Mouse (Mus musculus) layer of hippocampus, adult 2 months (tissue): ENCODE results near the gene Sox8. TPM values are rescaled to one million over a fixed set of nuclear protein-coding genes. Genes with fewer than 3 reads are reported as not detected.

ENCODE experiments used
- DNase-seq, 2 experiments: peaks; one replicate each; pipeline ENCODE4 v3.0.0; 2022; ENCODE audit warnings: low spot score in 2 of 2
- H3K27ac ChIP-seq: fragments of 200-600 bp; 2 replicates; pipeline ENCODE4 v1.8.1; 2022
- H3K4me3 ChIP-seq: fragments of 200-600 bp; 2 replicates; pipeline ENCODE4 v1.8.1; 2022; ENCODE audit warnings: mild to moderate bottlenecking
- CTCF ChIP-seq: fragments of 200-600 bp; conservative IDR thresholded peaks from 2 replicates; pipeline ENCODE4 v1.8.1; 2022; ENCODE audit warnings: antibody characterized with exemption, mild to moderate bottlenecking, moderate library complexity
- total RNA-seq, 2 experiments: library from RNA; stranded (reverse); gene quantifications; 2 replicates each; pipeline ENCODE4 v1.2.3; 2021

The Sox8 gene
- total RNA-seq, 2 experiments from 2014 or later = 47.7 to 55.7 TPM

- peak overlapping the region; percentile 86 for H3K27ac ChIP-seq
- H3K4me3 ChIP-seq = no peak overlapping the region
- peak in 1 of 2 experiments; percentile 32 for DNase-seq
- TF ChIP-seq CTCF = 0 out of 2 replicates have a peak, but pooled peaks have one; percentile 9
These were observed 9.8 kb downstream of the Sox8 start for GRCm38 (mm10) chr17:25560554-25561222.

DNA sequence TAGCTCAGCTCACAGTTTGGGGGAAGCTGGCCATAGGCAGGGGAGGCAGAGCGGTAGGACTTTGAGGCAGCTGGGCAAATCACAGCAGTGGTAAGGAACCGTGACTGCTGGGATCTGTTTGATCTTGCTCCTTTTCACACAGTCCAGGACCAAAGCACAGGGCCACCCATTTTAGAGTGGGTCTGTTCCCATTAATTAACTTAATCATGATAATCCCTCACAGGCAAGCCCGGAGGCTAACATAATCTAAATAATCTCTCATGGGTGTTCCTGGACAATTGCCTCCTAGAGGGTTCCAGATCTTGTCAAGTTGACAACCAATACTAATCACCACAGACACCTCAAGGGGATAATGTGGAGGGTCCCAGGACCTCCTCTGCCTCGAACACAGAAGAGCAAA is 10.9 kb downstream of the Sox8 start:
- no peak for DNase-seq
- Histone ChIP-seq H3K4me3 (no peak overlapping the region), H3K27ac (peak overlapping the region; percentile 69)
- TF ChIP-seq CTCF = no peak

DNA sequence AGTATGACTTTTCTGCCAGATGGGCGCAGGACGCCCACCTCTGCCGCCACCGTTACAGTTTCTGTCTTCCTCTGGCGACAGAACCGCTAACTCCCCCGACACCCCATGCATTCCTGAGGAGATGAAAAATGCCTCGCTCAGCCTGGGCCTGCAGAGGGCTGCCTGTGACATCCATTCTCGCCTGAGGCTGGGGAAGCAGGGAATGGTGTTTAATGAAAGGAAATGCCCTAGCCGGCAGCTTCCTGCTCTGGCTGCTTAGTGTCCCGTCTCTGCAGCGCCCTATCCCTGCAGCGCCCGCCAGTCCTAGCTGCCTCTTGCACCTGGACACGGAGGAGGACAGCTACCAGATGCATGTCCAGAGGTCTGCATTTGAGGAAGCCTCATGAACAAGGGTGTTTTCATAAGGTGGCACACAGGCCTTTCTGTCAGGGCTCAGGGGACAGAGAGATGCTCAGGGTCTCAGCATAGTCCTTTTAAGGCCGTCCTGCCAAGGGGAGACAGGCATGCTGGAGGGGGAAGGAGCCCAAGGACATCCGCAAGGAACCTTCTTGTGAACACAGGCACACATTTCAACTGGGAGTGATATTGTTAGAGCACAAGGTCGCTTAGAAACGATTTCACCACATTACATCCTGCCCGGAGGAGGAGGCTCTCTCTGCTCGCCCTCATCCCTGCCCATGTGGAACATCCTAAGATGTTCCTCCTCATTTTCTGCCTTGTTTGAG is 13.7 kb downstream of the Sox8 start:
- peak; percentile 36 for TF ChIP-seq CTCF
- H3K27ac ChIP-seq = peak overlapping the region; percentile 97
- peak; percentile 83 to 88 for DNase-seq
- peak overlapping the region; percentile 37 for H3K4me3 ChIP-seq

DNA sequence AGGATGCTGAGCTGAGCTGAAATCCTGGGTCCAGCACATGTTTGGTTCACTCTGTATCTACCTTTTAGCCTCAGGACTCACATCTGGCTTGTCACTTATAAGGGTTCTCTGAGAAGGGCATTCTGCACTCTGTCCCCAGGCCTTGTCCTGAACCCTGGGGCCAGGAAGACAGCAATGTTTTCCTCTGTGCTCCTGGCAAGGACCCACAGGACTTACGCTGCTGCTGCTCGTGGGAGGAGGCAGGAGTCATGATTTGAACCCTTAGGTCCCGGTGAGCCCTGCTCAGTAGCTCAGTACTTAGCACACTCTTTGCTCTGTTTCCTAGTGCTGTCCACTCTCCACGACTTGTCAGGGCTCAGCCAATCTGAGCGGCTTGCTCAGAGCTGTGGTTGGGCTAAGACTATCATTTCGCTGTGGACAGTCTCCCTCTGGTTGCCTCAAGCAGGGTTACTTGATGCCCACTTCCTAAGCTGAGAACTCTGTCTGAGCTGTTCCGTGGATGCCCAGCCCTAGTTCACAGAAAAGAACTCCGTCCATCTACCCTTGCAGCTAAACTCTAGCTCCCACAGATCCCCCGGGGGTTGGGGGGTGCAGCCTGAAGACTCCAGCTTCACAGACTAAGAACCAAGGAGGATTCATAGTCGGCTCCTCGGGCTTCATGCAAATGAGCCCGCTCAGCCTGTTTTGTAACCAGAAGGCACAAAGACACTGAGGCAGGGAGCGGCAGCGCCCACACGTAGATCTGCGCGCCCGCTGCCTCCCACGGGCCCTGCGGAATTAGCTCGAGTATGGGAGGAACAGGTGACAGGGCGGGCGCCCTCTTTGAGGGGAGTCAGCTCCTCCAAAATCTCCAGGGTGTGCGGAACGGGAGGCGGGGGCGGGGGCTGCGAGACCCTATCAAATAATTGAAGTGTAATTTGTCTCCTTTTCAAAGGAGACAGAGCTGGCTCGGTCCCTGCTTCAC is 14.5 kb downstream of the Sox8 start:
- peak overlapping the region; percentile 37 for H3K4me3 ChIP-seq
- peak overlapping the region; percentile 97 for H3K27ac ChIP-seq
- no peak for TF ChIP-seq CTCF
- peak; percentile 81 to 90 for DNase-seq

DNA sequence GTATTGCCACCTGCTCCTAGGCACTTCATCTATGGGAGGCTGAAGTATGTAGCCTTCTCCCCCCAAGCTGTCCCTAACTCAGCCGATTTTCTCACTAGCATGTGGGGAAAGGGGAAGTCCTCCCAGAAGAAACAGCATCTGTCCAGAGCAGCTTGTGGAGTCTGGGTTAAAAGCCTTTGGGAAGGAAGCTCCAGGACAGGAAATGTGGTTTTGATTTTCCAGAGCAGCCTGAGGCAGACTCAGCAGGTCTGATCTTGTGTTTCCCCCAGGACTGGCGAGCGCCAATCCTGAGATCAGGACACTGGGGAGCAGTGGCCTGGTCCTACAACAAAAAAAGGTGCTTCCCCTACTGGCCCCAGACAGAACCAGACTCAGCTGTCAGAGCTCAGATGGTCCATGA is 15.3 kb downstream of the Sox8 start:
- peak overlapping the region; percentile 97 for H3K27ac ChIP-seq
- no peak for DNase-seq
- TF ChIP-seq CTCF = no peak
- H3K4me3 ChIP-seq = no peak overlapping the region

- H3K27ac ChIP-seq = no peak overlapping the region; the same call in 1 of the 2 replicates
- TF ChIP-seq CTCF = no peak
- DNase-seq = no peak
- no peak overlapping the region for H3K4me3 ChIP-seq
These were observed 19.2 kb downstream of the Sox8 start for GRCm38 (mm10) chr17:25551313-25551712.

- Histone ChIP-seq H3K4me3 (no peak overlapping the region), H3K27ac (peak overlapping the region; percentile 56; the same call in 1 of the 2 replicates)
- TF ChIP-seq CTCF = no peak
- DNase-seq = no peak
These were observed 20.5 kb downstream of the Sox8 start for GRCm38 (mm10) chr17:25550020-25550419.

DNA sequence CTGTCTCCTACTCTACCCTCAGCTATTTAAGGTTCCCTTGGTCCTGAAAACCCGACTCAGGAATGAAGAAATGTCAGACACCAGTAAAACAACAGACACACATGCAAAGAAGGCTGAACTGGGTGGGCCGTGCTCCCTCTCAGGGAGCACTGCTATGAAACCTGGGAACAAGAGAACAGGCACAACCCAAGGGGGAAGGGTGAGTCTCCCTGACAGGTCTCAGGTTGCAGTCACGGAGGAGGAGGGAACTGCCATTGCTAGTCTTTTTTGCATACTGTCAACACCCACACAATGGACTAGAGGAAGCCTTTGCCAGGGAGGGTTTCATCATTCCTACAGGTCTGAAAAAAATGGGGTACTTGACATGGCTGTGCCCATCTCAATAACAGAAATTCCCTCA is 23.5 kb downstream of the Sox8 start:
- Histone ChIP-seq H3K27ac (no peak overlapping the region), H3K4me3 (no peak overlapping the region)
- TF ChIP-seq CTCF = no peak
- no peak for DNase-seq

- Histone ChIP-seq H3K4me3 (no peak overlapping the region), H3K27ac (no peak overlapping the region)
- no peak for TF ChIP-seq CTCF
- no peak for DNase-seq
These were observed 28.7 kb downstream of the Sox8 start for GRCm38 (mm10) chr17:25541768-25542167.

DNA sequence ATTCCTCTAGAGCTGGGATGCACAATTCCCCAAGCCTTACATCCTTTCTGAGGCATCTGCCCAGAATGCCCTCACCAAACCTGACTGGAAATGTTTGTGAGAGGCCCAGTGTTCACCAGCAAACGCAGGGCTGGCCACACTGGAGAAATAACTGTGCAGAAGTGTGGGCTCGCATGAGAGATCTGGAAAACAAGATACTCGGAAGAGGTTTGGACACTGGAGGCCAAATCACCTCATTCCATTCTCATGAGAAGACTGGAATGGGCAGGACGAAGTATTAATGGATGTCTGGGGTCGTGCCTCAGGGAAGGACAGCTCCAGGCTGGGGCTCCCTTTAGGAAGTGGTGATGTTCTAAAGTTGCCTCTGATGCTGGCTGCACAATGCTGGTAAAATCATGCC is 29.8 kb downstream of the Sox8 start:
- no peak for DNase-seq
- no peak overlapping the region for H3K27ac ChIP-seq
- no peak overlapping the region for H3K4me3 ChIP-seq
- no peak for TF ChIP-seq CTCF

DNA sequence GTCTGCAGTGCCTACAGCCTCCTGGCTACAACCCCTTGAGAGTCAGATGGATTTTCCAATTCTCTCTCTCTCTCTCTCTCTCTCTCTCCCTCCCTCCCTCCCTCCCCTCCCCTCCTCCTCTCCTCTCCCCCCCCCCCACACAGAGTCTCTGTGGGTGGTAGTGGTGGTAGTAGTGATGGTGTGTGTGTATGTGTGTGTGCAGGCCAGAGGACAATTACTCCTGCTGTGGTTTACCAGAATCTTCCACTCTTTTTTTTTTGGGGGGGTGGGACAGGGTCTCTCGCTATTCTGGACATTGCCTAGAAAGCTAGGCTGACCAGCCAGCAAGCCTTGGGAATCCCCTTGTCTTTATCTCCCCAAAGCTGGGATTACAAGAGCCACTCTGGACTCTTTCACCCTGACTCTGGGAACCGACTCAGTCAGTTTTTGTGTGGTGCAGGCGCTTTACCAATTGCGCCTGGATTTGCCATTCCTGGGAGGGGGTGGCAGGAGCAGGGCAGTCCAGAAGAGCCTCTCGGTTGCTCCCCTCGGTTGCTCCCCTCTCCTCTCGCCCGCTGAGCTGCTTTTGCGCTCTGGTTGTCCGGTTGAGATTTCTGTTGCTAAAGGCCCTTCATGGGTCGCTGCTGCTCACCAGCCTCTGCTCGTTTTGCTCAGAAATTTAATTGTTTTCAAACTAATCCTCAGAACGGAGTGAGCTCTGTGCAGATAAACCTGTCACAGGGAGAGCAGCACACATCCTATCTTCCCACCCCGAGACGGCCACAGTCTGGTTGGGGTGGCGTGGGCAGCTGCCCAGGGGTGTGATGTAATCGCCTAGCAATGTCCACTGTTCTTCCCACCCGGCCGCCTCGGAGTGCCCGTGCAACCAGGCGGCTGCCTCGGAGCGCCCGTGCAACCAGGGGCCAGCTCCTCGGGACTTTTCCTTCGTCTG is 31.3 kb downstream of the Sox8 start:
- Histone ChIP-seq H3K27ac (peak overlapping the region; percentile 85), H3K4me3 (peak overlapping the region; percentile 14; the same call in 1 of the 2 replicates)
- TF ChIP-seq CTCF = no peak
- peak in 1 of 2 experiments; percentile 28 for DNase-seq
